Mouse (Mus musculus): ENCODE measurements around the gene Rasal3. TPM values are rescaled to one million over a fixed set of nuclear protein-coding genes. Genes with fewer than 3 reads are reported as not detected.

Rasal3 gene
- polyA plus RNA-seq, 1 experiment: 3.7 TPM

DNA sequence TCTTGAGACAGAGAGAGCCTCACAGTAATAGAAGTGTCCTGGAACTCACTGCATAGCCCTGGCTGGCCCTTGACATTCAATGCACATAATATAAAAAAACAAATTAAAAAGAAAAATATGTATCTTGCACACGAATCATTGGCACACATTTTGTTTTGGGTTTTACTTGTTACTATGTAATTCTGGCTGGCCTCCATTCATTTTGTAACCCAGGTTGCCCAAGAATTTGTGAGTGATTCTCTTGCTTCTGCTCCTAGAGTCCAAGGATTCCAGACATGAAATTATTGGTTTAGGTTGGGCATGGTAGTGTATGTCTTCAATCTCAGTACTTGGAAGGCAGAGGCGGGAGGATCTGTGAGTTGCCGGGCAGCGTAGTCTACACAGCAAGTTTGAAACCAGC, 33.7 kb upstream of the Rasal3 start:
- H3K27ac ChIP-seq (ENCODE audit: control insufficient read depth, insufficient read depth, low read depth, low read length): no peak overlapping the region
- H3K36me3 ChIP-seq (ENCODE audit: control insufficient read depth, insufficient read depth, low read length): no peaks in the 10 kb centered on the region
- no peak overlapping the region for H3K4me3 ChIP-seq (ENCODE audit: control insufficient read depth, low read depth, low read length)
- no peaks in the 10 kb centered on the region for H3K27me3 ChIP-seq (ENCODE audit: control insufficient read depth, insufficient read depth, low read length)
- TF ChIP-seq POLR2A (IDR thresholded peaks at IDR 0.05; ENCODE audit: control insufficient read depth, low read depth, low read length) (no peak), CTCF (IDR thresholded peaks at IDR 0.05; ENCODE audit: control insufficient read depth, insufficient read depth, insufficient replicate concordance, low read depth, low read length) (no peak)
- no peaks in the 10 kb centered on the region for H3K4me1 ChIP-seq (ENCODE audit: control insufficient read depth, insufficient read depth, low read length)

DNA sequence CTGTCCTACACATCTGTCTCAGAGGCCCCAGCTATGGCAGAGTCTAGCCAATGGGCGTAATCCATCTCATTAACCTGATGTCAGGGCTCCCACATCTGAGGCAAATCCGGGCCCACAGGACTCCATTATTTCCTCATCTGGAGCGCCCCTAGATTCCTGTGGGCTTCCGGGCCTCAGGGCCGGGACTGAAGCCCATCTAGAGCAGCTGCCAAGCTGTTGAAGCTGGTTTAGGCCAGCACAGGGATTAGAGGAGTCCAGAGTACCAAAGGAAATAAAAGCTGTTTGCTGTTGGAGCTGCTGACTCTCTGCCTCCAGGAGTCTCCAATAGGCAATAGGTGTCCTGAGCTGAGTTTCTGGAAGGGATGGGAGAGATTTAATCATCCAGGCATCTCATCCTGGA, 31.8 kb upstream of the Rasal3 start:
- H3K27me3 ChIP-seq (ENCODE audit: control insufficient read depth, insufficient read depth, low read length): no peaks in the 10 kb centered on the region
- no peak overlapping the region for H3K27ac ChIP-seq (ENCODE audit: control insufficient read depth, insufficient read depth, low read depth, low read length)
- no peaks in the 10 kb centered on the region for H3K36me3 ChIP-seq (ENCODE audit: control insufficient read depth, insufficient read depth, low read length)
- no peaks in the 10 kb centered on the region for H3K4me1 ChIP-seq (ENCODE audit: control insufficient read depth, insufficient read depth, low read length)
- H3K4me3 ChIP-seq (ENCODE audit: control insufficient read depth, low read depth, low read length): no peak overlapping the region
- TF ChIP-seq POLR2A (IDR thresholded peaks at IDR 0.05; ENCODE audit: control insufficient read depth, low read depth, low read length) (no peak), CTCF (IDR thresholded peaks at IDR 0.05; ENCODE audit: control insufficient read depth, insufficient read depth, insufficient replicate concordance, low read depth, low read length) (no peak)

DNA sequence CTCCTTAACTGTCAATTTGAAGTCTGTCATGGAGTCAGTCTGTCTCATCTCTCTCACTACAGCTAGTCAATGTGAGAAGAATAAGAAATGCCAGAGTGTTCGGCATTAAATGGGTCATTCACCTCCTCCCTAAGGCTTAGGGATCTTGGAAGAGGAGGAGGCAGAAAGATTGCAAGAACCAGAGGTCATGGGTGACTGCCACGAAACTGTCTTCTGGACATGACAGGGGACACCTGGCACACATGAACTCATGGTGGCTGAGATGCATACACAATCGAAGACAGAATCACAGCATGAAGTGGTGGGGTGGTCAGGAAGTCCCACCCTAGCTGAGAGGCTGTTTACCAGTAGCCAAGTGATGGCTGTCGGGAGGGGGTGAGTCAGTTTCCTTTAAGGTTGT, 30.9 kb upstream of the Rasal3 start:
- no peak for TF ChIP-seq POLR2A (IDR thresholded peaks at IDR 0.05; ENCODE audit: control insufficient read depth, low read depth, low read length)
- Histone ChIP-seq H3K36me3 (ENCODE audit: control insufficient read depth, insufficient read depth, low read length) (no peaks in the 10 kb centered on the region), H3K27ac (ENCODE audit: control insufficient read depth, insufficient read depth, low read depth, low read length) (no peak overlapping the region), H3K4me1 (ENCODE audit: control insufficient read depth, insufficient read depth, low read length) (no peaks in the 10 kb centered on the region), H3K27me3 (ENCODE audit: control insufficient read depth, insufficient read depth, low read length) (no peaks in the 10 kb centered on the region), H3K4me3 (ENCODE audit: control insufficient read depth, low read depth, low read length) (no peak overlapping the region)

DNA sequence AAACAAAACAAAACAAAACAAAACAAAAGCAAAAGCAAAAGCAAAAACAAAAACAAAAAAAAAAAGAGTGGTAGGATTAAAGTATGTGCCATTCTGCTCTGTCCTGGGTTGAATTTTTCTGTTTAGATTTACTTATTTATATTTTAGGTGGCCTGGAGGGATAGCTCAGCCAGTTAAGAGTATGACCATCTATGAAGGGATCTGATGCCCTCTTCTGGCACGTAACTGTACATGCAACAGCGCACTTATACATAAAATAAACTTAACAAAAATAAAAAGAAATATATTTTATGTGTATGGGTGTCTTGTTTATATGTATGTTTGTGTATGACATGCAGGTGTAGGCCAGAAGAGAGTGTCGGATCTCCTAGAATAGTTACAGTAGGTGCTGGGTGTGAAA, 28.6 kb upstream of the Rasal3 start:
- no peak for TF ChIP-seq POLR2A (IDR thresholded peaks at IDR 0.05; ENCODE audit: control insufficient read depth, low read depth, low read length)
- TF ChIP-seq CTCF (IDR thresholded peaks at IDR 0.05; ENCODE audit: control insufficient read depth, insufficient read depth, insufficient replicate concordance, low read depth, low read length): no peak

DNA sequence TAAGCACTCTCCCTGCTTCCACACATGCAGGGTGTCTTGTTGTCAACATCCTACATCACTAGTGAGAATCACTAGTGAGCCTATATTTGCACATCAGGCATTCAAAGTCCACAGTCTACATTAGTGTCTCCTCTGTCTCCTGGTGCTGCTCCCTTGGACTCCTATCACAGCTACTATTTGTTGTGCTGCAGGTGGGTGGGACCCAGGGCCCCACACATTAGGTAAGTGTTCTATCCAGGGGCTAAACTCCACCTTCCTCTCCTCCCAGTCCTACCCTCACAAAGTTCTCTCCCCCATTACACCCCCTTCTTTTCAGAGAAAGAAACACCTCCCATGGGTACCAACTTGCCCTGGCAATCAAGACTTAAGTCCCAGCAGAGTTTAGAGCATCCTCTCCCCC, 23.2 kb upstream of the Rasal3 start:
- H3K27me3 ChIP-seq (ENCODE audit: control insufficient read depth, insufficient read depth, low read length): no peaks in the 10 kb centered on the region
- H3K36me3 ChIP-seq (ENCODE audit: control insufficient read depth, insufficient read depth, low read length): no peaks in the 10 kb centered on the region
- TF ChIP-seq POLR2A (IDR thresholded peaks at IDR 0.05; ENCODE audit: control insufficient read depth, low read depth, low read length) (no peak), CTCF (IDR thresholded peaks at IDR 0.05; ENCODE audit: control insufficient read depth, insufficient read depth, insufficient replicate concordance, low read depth, low read length) (no peak)
- no peak overlapping the region for H3K4me3 ChIP-seq (ENCODE audit: control insufficient read depth, low read depth, low read length)
- no peak overlapping the region for H3K27ac ChIP-seq (ENCODE audit: control insufficient read depth, insufficient read depth, low read depth, low read length)
- no peaks in the 10 kb centered on the region for H3K4me1 ChIP-seq (ENCODE audit: control insufficient read depth, insufficient read depth, low read length)

More for the DNA sequence above, 28.6 kb upstream of the Rasal3 start:
- Histone ChIP-seq H3K4me3 (ENCODE audit: control insufficient read depth, low read depth, low read length) (no peak overlapping the region), H3K27me3 (ENCODE audit: control insufficient read depth, insufficient read depth, low read length) (no peaks in the 10 kb centered on the region), H3K27ac (ENCODE audit: control insufficient read depth, insufficient read depth, low read depth, low read length) (no peak overlapping the region), H3K4me1 (ENCODE audit: control insufficient read depth, insufficient read depth, low read length) (no peaks in the 10 kb centered on the region), H3K36me3 (ENCODE audit: control insufficient read depth, insufficient read depth, low read length) (no peaks in the 10 kb centered on the region)

DNA sequence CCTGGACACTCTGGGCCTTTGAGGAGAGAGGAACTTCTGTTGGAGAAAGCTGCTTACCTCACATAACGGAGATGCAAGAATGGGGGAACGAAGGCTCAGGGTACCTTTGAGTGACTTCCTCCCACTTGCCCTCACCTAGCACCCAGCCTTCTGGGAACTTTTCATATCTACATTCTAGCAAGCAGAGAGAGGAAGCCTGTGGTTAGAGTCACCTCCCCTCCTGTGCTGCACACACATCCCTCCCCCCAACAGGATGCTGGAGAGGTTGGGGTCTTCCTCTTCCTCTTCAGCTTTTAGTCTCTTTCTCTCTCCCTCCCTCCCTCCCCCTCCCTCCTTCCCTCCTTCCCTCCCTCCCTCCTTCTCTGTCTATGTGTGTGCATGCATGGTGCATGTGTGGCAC, 20.7 kb upstream of the Rasal3 start, which contains the start of gene Pglyrp2:
Pglyrp2 (minus strand) TSS at position 134 of the 400 bp plus-strand sequence.
- TF ChIP-seq POLR2A (IDR thresholded peaks at IDR 0.05; ENCODE audit: control insufficient read depth, low read depth, low read length) (no peak), CTCF (IDR thresholded peaks at IDR 0.05; ENCODE audit: control insufficient read depth, insufficient read depth, insufficient replicate concordance, low read depth, low read length) (no peak)
- no peaks in the 10 kb centered on the region for H3K27me3 ChIP-seq (ENCODE audit: control insufficient read depth, insufficient read depth, low read length)

DNA sequence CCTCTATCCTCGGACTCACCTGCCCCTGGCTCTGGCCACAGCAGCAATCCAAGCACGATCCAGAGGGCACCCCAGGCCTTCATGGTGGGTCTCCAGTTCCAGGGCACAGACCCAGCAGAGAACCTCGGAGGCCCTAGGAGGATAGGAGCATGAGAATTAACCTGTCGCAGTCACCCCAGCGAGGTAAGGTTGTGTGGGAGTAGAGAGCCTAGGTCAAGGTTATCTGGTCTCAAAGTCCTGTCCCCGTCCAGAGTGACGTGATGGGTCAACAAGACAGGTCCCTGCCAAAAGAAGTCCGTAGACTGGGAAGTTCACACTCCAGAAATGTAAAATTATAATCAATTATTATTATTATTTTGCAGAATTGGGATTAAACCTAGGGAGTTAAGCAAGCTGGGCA, 17.4 kb upstream of the Rasal3 start:
- Histone ChIP-seq H3K27ac (ENCODE audit: control insufficient read depth, insufficient read depth, low read depth, low read length) (no peak overlapping the region), H3K36me3 (ENCODE audit: control insufficient read depth, insufficient read depth, low read length) (no peaks in the 10 kb centered on the region), H3K27me3 (ENCODE audit: control insufficient read depth, insufficient read depth, low read length) (no peaks in the 10 kb centered on the region), H3K4me3 (ENCODE audit: control insufficient read depth, low read depth, low read length) (no peak overlapping the region), H3K4me1 (ENCODE audit: control insufficient read depth, insufficient read depth, low read length) (peaks cover 3% of the 10 kb centered on the region; the same call in 1 of the 2 replicates)
- TF ChIP-seq CTCF (IDR thresholded peaks at IDR 0.05; ENCODE audit: control insufficient read depth, insufficient read depth, insufficient replicate concordance, low read depth, low read length) (no peak), POLR2A (IDR thresholded peaks at IDR 0.05; ENCODE audit: control insufficient read depth, low read depth, low read length) (no peak)

More for the DNA sequence above, 20.7 kb upstream of the Rasal3 start, which contains the start of gene Pglyrp2:
- Histone ChIP-seq H3K36me3 (ENCODE audit: control insufficient read depth, insufficient read depth, low read length) (no peaks in the 10 kb centered on the region), H3K4me3 (ENCODE audit: control insufficient read depth, low read depth, low read length) (no peak within 1 kb of the TSS), H3K27ac (ENCODE audit: control insufficient read depth, insufficient read depth, low read depth, low read length) (no peak within 1 kb of the TSS), H3K4me1 (ENCODE audit: control insufficient read depth, insufficient read depth, low read length) (no peaks in the 10 kb centered on the region)

DNA sequence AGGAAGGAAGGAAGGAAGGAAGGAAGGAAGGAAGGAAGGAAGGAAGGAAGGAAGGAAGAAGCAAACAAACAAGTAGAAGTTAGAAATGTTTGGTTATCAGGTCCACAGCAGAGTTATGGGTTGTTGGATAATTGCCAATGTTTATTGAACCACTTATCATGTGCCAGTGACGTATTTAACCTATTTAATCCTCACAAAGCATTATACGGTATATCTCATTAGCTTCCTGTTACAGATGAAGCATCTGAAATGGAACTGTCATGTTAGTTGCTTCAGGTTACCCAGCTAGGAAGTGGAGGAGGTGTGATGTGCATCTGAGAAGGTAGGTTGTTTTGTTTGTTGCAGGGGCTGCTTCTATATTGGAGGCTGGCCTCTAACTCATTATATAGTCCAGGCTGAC, 16.6 kb upstream of the Rasal3 start:
- Histone ChIP-seq H3K36me3 (ENCODE audit: control insufficient read depth, insufficient read depth, low read length) (no peaks in the 10 kb centered on the region), H3K4me3 (ENCODE audit: control insufficient read depth, low read depth, low read length) (no peak overlapping the region), H3K27ac (ENCODE audit: control insufficient read depth, insufficient read depth, low read depth, low read length) (no peak overlapping the region), H3K4me1 (ENCODE audit: control insufficient read depth, insufficient read depth, low read length) (peaks cover 3% of the 10 kb centered on the region; the same call in 1 of the 2 replicates), H3K27me3 (ENCODE audit: control insufficient read depth, insufficient read depth, low read length) (no peaks in the 10 kb centered on the region)
- no peak for TF ChIP-seq POLR2A (IDR thresholded peaks at IDR 0.05; ENCODE audit: control insufficient read depth, low read depth, low read length)
- no peak for TF ChIP-seq CTCF (IDR thresholded peaks at IDR 0.05; ENCODE audit: control insufficient read depth, insufficient read depth, insufficient replicate concordance, low read depth, low read length)
